Mouse (Mus musculus) frontal cortex, adult (tissue): ENCODE data around the gene Prss2.

Experiments used
- ATAC-seq: cut with Nextera tagmentation; 2 replicates; pipeline ENCODE4 v1.9.2; 2017; ENCODE audit warnings: mild to moderate bottlenecking, moderate library complexity, mixed read lengths; ENCODE audit not compliant: low TSS enrichment

Gene Prss2

GRCm38 (mm10) chr6:41554295-41555169, 32.9 kb downstream of the Prss2 start:
- ATAC-seq: no peak

DNA sequence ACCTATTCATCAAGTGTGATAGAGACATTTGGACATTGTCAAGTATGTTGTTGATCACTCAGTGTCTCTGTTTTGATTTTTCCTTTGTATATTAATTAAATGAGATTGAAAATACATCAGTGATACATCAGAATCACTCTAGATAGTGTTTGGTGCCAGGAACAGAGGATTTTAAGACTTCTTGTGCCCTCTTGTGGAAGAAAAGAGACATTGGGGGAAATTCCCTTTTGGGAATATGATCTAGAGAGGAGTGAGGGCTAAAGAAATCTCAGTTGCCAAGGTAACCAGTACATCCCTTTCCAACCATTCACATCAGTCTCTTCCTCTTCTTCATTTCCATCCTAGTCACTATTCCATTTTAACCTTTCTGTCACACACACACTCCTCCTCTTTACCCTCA, 34.8 kb downstream of the Prss2 start:
- ATAC-seq: peak; percentile 56

GRCm38 (mm10) chr6:41557468-41557867, 35.9 kb downstream of the Prss2 start:
- no peak for ATAC-seq

- no peak for ATAC-seq
Observed at GRCm38 (mm10) chr6:41558271-41558670, 36.7 kb downstream of the Prss2 start.

GRCm38 (mm10) chr6:41559331-41559730, 37.7 kb downstream of the Prss2 start:
- no peak for ATAC-seq

DNA sequence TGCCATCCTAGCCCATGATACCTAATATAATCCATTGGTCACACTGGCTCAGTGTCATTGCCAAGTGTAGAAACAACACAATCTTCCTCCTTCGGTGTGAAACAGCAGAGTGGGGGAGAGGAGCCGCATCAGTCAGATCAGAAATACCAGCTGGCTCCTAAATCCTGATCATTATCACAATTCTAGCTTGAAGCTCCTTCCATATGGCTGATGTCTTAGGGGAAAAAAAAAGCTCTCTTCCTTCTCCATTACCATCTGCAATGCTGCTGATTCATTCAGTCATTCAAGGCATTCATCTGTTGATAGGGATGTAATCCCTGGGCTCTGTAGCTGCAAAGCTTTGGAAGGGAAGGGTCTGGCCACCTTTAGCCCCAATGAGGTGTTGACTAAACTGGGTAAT, 38.7 kb downstream of the Prss2 start:
- peak; percentile 70 for ATAC-seq

DNA sequence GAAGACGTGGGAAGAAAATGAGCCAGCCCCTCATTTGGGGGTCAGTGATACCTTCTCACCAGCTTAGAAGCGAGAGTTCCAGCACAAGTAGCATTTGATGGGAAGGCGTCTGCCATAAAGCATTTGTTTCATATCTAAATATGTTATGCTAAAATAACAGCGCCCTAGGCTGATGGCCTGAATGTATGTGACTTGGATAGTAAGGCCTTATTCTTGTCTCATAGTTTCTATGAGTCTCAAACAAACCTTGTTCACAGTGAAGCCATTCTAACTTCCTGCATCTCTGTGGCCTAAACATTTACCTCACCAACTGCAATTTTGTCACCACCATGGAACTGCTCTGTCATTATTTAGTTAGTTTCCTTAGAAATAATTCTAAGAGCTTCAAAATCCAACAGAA, 41.0 kb downstream of the Prss2 start:
- no peak for ATAC-seq

GRCm38 (mm10) chr6:41563104-41563951, 41.7 kb downstream of the Prss2 start:
- ATAC-seq: peak; percentile 22; the same call in 1 of the 2 replicates

- no peak for ATAC-seq
Observed at GRCm38 (mm10) chr6:41565261-41565660, 43.7 kb downstream of the Prss2 start.

GRCm38 (mm10) chr6:41566965-41567364, 45.4 kb downstream of the Prss2 start:
- ATAC-seq: no peak

GRCm38 (mm10) chr6:41569078-41569477, 47.5 kb downstream of the Prss2 start:
- no peak for ATAC-seq
